Mouse (Mus musculus): ENCODE measurements around the gene Pten. TPM values are rescaled to one million over a fixed set of nuclear protein-coding genes. Genes with fewer than 3 reads are reported as not detected.

Gene Pten
- total RNA-seq (2021): 10 to 100 TPM; 52.7 to 60.3 TPM

- peak; percentile 97 to 98 for DNase-seq
- intact Hi-C loops (cut with DNase I): loop anchor here (2.0 to 5.0 kb wide), 3 partner anchors 130 to 355 kb away; no protein-coding TSS in a partner anchor
Measured at GRCm38 (mm10) chr19:32756900-32757725, at the start of gene Pten. Pten (plus strand) TSS chr19:32757497.

- DNase-seq: no peak
- intact Hi-C loops (cut with DNase I): no loop called here
Measured at GRCm38 (mm10) chr19:32708996-32709395, 48.3 kb upstream of the Pten start.

- no peak for DNase-seq
- intact Hi-C loops (cut with DNase I): loop anchor here (5.0 kb wide), 1 partner anchor 197 kb away; no protein-coding TSS in a partner anchor
Measured at GRCm38 (mm10) chr19:32710288-32710687, 47.0 kb upstream of the Pten start.

- peak; percentile 94 for DNase-seq
- intact Hi-C loops (cut with DNase I): loop anchor here (5.0 kb wide), 1 partner anchor 195 kb away; no protein-coding TSS in a partner anchor
Measured at GRCm38 (mm10) chr19:32711761-32712541, 45.3 kb upstream of the Pten start.

DNA sequence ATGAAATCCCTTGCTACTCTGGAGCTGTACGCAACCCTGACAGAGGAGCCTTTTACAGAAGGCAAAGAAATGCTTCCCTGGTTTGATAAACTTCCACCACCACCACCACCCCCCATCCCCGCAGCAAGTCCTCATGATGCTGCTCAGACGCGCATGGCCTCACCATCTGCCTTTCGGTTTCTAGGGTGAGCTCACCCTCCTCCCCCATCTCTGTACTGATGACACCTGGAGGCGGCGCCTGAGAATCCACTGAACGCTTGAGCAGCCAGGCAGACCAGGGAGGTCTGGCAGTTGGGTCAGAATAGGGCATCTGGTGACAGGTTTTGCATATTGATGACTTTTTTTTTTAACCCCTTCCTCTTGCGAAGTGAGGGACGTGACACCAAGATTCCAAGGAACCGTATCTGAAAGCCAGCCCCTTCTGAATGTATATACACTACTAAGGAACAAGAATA lies 44.7 kb upstream of the Pten start:
- DNase-seq: peak; percentile 74 to 78
- intact Hi-C loops (cut with DNase I): loop anchor here (5.0 kb wide), 1 partner anchor 195 kb away; no protein-coding TSS in a partner anchor

GRCm38 (mm10) chr19:32713471-32713870 lies 43.8 kb upstream of the Pten start:
- no peak for DNase-seq
- intact Hi-C loops (cut with DNase I): loop anchor here (5.0 kb wide), 1 partner anchor 194 kb away; no protein-coding TSS in a partner anchor

DNA sequence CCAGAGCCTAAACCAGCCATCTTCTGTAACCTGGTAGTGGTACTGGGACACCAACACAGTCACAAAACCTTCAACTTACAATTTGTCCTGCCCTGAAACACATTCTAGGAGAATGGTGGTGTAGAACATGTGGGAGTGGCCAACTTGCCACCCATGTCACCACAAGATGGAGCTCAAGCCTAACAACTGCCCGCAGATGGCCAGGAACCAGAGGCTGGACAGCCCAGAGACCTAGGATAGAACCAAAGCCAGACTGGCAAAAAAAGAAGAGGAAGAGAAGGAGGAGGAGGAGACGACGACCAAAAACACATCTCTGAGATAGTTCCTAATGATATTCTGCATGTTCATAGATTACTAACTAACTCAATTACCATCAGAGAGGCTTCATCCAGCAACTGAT lies 42.1 kb upstream of the Pten start:
- intact Hi-C loops (cut with DNase I): loop anchor here (1.0 to 2.0 kb wide), 4 partner anchors 40 to 651 kb away; no protein-coding TSS in a partner anchor
- DNase-seq: peak; percentile 83 to 88

DNA sequence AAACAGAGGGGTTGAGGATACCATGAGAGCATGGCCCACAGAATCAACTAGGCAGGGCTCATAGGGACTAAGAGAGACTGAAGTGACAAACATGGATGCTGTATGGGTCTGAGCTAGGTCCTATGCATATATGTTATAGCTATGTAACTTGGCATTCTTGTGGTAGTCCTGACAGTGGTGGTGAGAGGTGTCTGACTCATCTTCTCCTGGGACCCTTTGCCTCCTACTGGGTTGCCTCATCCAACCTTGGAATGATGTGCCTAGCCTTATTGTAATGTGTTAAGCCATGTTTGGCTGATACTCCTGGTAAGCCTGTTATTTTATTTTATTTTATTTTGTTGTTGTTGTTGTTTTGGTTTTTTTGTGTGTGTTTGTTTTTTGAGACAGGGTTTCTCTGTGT lies 41.6 kb upstream of the Pten start:
- intact Hi-C loops (cut with DNase I): loop anchor here (1.0 to 2.0 kb wide), 4 partner anchors 39 to 651 kb away; no protein-coding TSS in a partner anchor
- no peak for DNase-seq

DNA sequence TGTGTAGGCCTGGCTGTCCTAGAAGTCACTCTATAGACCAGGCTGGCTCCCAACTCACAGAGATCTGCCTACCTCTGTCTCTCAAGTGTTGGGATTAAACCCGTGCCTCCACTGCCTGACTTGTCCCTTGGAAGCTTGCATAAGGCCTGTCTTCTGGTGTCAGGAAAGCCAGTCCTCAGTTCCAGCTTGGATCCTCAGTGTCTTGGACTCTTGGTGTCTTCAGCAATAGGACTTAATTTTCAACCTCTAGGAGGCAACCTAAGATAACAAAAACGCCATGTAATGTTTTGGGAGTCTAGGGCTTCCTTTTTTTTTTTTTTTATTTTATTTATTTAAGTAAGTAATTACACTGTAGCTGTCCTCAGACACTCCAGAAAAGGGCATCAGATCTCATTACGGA lies 39.7 kb upstream of the Pten start:
- no peak for DNase-seq
- intact Hi-C loops (cut with DNase I): no loop called here

DNA sequence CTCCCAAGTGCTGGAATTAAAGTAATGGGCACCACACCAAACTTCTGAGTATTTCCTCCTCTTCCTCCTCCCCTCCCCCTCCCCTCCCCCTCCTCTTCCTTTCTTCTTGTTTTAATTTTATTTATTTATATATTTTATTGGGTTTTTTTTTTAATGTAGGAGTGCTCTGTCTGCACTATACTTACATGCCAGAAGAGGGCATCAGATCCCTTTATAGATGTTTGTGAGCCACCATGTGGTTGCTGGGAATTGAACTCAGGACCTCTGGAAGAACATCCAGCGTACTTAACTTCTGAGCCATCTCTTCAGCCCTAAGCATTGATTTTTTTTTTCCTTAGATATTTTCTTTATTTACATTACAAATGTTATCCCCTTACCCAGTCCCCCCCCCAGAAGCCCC lies 37.0 kb upstream of the Pten start:
- intact Hi-C loops (cut with DNase I): no loop called here
- no peak for DNase-seq

DNA sequence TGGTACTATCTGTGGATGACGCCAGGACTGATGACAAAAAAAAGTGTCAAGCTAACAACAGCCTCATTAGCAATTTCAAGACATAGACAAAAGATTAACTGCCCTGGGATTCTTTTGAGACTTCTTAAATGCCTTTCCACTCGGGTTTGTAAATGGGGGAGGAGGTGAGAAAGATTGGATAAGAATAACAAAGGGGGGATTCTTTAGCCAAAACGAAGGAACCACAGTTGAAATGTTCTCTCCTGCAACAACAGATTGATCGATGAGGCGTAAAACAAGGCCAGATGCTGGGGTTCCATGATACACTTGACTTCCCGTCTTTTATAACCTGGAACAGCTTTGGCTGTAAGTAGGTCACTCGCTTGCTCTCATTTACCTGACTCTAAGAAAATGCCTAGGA lies 33.5 kb upstream of the Pten start:
- intact Hi-C loops (cut with DNase I): no loop called here
- no peak for DNase-seq

GRCm38 (mm10) chr19:32726451-32727325 lies 30.6 kb upstream of the Pten start:
- no peak for DNase-seq
- intact Hi-C loops (cut with DNase I): no loop called here

GRCm38 (mm10) chr19:32729785-32730184 lies 27.5 kb upstream of the Pten start:
- intact Hi-C loops (cut with DNase I): no loop called here
- DNase-seq: no peak

DNA sequence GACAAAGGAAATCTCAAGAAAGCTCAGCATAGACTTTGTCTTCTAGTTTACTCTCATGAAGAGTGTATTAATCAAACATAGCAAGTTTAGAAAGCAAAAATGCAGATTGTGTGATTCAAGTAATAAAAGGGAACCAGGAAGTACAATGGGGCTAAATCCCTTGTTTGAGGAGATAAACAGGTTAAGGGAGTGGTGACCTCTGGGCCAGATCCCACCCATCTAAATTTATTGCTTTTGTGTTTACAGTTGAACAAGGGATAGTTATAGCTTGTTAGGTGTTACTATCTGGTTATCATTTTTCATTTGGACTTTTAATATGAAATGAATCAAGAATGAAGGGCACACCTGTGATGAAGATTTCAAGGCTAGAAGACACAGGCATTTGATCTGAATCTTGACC lies 24.4 kb upstream of the Pten start:
- DNase-seq: no peak
- intact Hi-C loops (cut with DNase I): no loop called here

DNA sequence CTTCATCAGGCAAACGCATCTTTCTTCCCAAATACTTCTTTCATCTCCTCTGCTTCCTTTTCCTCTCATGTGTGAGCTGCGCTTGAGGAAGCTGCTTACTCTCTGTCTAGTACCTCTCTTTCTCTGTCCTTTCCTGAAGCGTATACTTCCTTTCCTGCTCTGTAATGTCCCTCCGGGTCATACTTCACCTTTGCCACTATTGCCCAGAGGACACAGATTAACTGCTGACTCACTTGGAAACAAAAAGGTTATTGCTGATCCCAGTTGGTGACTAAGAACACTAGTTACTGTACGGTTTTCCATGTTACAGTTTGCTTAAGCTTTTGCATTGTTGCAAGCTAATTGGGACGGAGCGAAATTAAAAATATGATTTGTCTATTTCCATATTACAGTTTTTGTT lies 19.5 kb upstream of the Pten start:
- intact Hi-C loops (cut with DNase I): no loop called here
- no peak for DNase-seq

DNA sequence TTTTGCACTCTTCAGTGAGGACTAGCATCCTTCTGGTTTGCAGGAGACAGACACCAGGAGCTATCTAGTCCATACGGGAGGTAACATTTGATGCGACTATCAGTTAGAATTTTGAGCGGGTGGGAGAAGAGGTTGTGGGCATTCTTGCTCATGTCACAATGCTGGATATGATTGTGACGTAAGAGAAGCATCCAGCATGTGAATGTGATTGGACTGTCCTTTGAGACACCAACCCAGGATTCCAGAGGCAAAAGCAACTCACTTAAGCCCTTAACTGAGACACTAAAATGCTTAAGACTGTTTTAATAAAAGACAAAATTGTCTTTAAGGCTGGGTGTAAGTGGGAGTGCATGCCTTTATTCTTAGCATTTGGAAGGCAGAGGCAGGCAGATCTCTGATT lies 17.6 kb upstream of the Pten start, which contains the start of gene Atad1:
Gene Atad1 (minus strand): TSS at position 101 of the 400 bp plus-strand sequence.
- no peak for DNase-seq
- intact Hi-C loops (cut with DNase I): no loop called here

DNA sequence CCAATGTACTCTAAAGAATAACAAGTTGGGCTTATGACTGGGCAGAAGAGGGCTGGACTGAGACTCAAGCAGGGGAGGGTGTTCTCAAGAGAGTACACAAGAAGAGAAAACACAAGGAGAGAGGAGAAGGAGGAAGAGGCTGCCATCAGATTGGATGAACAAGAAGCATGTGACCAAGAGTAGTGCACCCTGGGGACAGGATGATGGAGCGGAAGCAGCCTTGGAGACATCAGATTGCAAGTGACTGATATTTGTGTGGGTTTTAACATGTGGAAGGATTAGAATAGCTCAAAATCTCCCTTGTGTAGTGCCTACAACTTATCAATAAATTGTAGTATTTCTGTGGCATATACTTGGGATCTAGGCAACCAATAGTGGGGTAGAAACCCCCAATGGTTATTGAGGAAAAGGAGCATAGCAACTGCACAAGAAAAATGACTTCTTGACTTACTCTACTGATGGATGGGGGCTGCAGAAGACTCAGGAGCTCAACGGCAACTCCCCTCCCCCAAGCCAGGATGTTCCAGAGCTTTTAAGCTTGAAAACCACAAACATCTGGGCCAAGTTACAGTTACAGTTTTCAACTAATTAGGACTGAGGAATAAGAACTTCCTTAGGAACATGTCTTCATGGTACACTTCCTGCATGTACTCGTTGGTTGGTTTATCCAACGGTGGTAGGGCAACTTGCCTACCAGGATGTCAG lies 16.5 kb upstream of the Pten start:
- intact Hi-C loops (cut with DNase I): no loop called here
- DNase-seq: no peak

- intact Hi-C loops (cut with DNase I): loop anchor here (2.0 kb wide), 1 partner anchor 477 kb away; no protein-coding TSS in a partner anchor
- peak; percentile 41 to 49 for DNase-seq
Measured at GRCm38 (mm10) chr19:32749425-32749824, 7.9 kb upstream of the Pten start.

GRCm38 (mm10) chr19:32752357-32752756 lies 4.9 kb upstream of the Pten start:
- no peak for DNase-seq
- intact Hi-C loops (cut with DNase I): no loop called here

DNA sequence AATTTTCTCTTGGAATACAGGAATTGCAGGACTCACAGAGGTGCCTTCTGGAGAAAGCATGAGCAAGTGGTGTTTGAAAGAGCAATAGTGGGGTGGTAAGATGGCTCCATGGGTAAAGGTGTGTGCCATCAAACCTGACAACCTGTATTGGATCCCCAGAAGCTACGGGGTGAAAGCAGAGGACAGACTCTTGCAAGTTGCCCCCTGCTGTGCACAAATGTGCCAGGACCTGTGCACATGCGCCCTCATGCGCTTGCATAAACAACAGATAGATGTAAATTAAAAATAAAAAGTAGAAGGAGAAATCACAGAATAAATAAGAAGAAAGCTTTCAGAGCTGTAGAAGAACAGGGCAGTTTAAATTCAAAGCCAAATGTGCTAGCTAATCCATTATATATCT lies 3.9 kb upstream of the Pten start:
- no peak for DNase-seq
- intact Hi-C loops (cut with DNase I): no loop called here

Measured in heart, postnatal 10 days (tissue).